Mouse (Mus musculus): ENCODE results near the gene Spcs3. TPM values are rescaled to one million over a fixed set of nuclear protein-coding genes. Genes with fewer than 3 reads are reported as not detected.
"Not testable (repeated sequence)": the region's sequence is repeated elsewhere in the genome, so short reads cannot be mapped to it uniquely, and the experiment has no call there.

The Spcs3 gene
- total RNA-seq (2021): 10 to 100 TPM; 48.2 to 49.6 TPM

DNA sequence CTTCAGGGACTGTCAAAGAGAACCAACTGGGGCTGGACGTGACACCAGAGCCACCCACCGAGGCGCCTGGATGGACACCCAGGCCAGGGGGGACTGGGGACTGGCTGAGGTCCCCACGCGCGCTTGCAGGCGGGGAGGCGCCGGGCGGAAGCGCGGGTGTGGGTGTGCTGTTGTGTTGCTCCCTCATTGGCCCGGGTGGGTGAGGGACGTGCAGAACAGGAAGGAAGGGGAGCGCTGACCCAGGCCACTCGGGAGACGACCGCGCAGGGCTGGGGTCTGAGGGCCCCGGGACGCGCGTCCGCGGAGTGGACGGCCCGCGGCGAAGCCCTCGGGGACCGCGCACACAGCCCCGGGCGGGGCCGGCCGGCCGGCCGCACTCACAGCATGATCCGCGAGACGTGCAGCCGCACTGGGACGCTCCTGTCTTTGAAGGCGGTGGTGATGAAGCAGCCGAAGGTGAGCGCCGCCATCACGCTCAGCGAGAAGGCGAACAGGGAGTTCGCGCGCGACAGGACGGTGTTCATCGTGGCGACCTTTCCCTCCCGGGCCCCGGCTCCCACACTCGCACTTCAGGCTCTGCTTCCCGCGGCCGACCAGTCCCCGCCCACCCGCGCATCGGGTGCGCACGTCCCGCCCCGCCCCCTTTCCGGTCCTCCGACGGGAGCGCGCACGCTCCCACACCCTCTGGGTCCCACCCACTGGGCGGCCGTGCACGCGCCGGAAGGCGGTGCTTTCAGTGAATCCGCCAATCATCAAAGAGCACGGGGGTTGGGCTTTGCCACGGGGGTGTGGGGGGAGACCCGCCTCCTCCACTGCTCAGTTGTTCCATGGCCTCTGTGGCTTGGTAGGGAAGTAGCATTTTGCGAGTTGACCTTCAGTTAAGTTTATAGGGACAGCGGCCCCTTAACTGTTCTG, at the start of gene Spcs3, which contains the start of gene Asb5:
Gene Spcs3 (minus strand): TSS at position 617 of the 915 bp plus-strand sequence.
Gene Asb5 (plus strand): TSS at position 199 of the 915 bp plus-strand sequence.
- DNase-seq: peak; percentile 94 to 95

DNA sequence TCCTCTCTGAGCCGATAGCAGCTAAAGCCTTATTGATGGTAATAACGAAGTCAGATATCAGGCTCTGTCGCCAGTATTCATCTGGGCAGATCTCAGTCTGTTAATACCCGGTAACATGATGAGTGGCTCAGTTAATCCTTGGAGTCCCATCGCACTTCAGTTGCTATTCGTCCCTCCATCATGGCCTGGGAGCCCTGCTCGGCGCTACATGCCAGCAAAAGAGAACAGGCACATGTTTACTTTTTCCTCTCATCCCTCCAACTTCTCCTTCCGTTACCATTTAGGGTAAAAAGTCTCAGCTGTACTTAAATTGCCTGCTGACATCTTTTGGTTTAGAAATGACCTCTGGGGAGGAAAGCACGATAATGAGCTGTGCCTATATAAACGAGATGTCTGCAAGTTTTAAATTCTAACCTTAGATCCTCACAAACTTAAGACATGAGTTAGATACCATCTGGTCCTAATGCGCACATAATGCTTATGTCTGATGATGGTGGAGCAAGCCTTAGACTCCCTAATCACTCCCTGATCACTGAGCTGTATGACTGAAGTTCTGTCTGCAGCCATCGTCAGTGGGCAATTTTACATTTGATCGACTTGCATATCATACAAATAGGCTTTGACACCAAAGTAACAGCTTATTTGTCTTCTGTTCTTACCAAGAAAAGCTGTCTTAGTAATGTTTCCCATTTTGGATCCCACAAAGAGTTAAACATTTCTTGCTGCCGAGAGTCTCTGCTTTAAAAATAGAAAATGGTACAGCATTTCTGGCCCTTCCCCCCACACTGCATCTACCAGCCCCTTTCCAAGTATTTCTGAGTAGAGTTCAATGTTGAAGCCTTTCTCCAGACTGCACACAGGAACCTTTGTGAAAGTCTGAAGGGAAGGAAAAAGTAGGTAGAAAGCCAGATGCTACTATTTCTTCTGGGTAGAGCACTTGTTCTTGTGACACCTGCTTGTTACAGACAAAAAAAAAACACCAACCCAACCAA, 41.1 kb upstream of the Spcs3 start:
- DNase-seq: no peak

DNA sequence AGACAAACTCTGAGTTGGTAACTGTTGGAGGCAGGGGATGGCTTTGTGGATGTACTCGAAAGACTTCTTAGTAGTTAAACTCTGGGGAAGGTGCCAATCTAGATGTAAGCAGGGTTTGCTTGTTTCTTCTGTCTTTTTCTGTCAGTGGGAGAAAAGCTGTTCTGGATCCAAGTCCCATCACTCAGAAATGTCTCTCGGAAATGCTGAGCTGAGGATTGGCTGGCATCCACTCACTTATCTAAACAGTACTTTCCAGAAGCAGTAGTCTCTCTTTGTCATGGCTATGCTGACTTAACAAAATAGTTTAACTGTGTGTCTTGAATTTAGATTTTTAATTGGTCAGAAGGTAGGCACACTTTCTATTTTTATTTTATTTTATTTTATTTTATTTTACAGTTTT, 37.4 kb upstream of the Spcs3 start:
- no peak for DNase-seq

DNA sequence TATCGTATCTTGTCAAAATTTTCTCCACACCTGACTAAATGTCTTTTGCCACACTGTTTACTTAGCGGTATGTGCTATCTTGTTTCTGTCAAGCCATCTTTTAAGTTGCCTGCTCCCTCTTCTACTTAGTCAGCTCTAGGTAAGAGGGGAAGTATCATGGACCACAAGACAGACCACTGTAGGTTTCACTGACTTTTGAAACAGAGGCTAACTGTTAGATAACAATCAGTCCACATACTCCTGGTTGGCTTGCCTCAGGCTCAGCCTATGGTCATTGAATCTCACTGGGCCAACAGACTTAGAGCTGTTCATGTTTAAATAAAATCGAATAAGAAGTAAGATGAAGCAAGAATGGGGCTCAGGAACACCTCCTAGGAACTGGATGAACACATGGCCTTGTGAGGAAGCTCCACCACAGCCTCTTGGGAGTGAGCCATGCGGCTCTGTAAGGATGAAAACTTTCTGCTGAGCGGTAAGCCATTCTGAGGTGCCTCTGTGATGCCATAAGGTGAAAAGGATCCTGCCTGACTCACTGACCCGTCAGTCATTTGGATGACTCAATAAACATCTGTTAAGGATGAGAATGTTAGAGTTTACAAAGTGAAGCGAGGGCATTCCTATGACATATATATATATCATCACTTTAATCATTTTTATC, 35.9 kb upstream of the Spcs3 start:
- DNase-seq: no peak

DNA sequence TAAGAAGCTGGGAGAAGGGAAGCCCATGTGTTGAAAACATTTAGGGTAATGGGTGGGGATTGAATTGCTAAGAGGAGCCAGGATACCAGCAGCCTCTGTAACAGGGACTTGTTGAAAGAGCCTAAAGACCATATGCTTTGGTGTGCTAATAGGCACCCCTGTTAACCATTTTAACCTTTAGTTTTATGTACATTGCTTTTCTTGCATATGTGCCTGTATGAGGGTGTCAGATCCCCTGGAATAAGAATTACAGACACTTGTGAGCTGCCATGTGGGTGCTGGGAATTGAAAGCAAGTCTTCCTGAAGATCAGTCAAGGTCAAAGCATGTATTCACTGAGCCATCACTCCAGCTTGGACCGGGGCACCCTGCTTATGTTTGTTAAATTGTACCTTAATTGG, 35.4 kb upstream of the Spcs3 start:
- no peak for DNase-seq

DNA sequence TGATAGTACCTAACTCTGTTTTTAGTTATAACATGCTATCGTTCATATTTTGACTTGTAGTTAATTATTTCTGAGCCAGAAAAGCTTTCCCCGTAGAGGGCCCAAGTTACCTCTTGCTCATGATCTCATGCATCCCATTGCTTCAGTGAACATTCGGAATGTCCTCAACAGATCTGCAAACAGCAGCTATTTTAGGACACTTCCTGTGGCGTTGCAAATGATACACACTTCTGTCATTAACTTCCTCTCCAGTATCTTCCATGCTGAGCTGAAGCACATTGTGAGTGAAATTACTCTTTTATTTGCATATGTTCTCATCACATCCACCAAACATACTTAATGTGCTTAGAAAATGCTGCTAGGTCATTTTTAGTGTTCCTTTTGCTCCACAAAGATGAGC, 32.3 kb upstream of the Spcs3 start:
- DNase-seq: no peak

DNA sequence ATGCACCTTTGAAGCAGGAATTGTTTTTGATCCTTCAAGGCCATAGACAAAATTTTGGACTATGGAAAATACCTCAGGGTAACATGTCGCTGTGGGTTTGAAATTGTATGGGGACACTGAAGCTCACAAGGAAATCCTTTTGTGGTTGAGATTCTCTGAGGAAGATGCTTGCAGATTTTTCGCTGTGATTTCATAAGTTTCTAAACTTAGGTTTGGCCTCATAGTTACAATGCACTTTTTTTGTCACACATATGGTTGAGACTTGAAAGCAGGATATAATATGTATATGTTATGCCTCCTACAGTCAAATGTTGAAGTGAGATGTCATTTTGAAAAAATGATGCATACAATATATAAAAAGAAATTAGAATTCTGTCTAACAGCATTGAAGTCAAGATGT, 25.1 kb upstream of the Spcs3 start:
- no peak for DNase-seq

DNA sequence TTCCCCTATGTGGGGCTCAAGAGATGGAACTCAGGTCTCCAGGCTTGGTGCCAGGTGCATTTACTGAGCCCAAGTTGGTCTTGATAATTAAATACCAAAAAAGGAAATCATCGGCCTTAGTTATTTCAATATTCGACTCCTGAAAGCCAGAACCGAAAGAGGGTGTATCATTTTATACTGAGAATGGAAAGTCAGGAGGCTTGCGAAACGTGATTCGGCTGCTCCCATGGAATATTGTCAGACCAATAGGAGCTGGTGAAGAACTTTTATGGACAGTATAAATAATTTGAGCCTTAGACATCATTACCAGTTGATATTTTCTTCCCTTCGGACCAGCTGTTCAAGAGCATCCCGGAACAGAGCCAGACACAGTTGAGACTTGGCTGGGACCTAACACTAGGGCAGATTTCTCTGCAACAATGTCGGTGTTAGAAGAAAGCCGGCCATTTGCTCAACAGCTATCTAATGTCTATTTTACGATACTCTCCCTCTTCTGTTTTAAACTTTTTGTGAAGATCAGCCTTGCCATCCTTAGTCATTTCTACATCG, 20.3 kb upstream of the Spcs3 start:
- DNase-seq: no peak

DNA sequence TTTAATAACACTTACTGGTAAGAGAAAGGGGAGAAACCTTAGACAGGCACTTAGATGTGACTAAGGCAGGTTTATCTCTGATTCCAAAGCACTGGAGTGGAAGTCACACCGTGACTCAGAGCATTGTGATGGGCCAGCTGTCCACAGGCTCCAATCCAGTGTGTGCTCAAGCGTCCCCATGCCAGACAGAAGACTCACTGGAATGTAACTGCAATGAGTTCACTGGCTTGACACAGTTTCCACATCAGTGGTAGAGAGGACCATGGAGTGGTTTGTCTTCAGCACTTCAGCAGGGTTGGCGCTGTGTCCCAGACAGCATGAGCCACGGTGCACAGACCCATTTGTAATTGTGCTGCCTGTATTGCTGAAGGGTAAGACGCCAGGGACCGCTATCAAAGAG, 18.6 kb upstream of the Spcs3 start:
- no peak for DNase-seq

DNA sequence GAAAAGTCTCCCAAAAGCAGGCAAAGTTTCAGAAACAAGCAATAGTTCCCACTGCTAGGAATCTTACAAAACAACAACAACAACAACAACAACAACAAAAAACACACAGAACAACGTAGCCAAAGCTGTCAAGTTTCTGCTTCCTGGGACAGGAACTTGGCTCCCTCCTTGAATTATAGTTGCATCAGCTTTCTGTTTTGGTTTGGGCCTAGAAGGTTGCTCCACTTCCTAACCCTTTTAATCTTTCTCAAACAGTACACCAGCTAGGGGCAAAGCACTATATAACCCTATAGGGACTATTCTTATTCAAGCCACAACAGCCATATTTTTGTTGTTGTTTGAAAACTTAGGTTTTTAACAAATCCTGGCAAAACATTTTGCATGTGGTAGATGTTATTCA, 11.5 kb upstream of the Spcs3 start:
- no peak for DNase-seq

DNA sequence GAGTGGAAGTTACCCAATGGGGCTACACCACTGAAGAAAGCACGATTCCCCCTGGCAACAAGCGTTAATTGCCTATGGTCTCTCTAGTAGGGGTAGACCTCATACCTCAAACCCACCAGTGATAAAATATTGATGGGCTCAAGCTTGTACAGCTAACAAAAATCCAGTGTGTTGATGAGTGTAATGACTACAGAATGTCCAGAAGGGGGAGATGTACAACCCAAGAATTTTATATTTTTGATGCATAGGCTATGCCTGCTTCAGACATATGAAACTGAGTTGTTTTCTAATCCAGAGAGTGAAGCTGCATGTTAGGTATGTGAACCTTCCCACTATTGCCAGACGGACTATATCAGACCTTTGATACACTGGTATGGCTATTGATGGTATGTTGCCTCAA, 7.5 kb upstream of the Spcs3 start:
- no peak for DNase-seq

DNA sequence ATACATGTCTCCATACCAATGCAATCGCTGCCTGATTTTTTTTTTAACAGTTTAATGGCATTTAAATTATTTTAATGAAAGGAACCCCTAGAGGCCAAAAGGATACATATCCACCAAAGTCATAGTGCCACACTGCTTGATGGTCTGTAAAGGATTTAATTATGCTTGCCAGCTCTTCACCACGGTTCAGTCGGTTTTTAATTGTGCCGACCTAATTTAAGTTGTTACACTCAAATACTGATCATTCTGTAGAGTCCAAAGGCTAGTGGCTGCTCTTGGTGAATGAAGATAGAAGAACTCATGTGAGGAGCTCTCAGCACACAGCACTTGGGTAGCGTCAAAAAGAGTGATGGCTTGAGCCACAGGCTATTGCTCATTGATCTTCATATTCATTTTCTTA, 5.4 kb upstream of the Spcs3 start:
- no peak for DNase-seq

DNA sequence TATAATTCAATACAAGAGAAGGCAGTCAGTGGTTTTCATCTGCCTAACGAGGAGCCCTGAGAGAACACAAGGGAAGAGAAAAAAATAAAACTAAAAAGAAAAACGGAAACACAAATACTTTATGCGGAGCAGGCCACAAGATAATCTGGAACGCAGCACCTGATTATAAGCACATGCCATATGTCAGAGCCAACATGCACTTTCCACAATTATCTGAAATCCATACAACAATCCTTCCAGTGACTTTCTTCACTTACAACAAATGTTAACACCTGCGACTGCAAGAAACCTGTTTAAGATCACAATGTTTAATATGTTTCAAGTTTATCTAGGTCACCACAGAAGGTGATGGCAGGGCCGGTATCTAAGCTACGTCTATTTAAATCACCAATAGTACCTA, 1.2 kb downstream of the Spcs3 start:
- DNase-seq: no peak

DNA sequence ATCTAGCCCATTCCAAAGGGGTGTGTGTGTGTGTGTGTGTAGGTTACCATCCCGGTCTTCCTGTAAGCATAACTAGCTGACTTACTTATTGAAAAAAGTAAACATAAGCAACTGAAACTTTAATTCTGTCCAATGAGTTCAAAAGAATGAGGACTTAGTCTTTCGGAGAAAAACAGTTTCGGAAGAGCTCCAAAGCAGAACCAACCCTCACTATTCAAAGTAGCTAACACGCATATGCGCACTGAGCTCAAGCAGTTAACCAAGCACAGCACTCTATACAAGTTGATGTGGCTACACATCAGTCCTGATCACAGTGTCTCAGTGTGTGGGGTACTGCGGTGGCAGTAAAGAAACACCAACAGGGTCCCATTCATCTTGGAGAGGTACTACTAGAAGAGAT, 3.1 kb downstream of the Spcs3 start:
- no peak for DNase-seq

DNA sequence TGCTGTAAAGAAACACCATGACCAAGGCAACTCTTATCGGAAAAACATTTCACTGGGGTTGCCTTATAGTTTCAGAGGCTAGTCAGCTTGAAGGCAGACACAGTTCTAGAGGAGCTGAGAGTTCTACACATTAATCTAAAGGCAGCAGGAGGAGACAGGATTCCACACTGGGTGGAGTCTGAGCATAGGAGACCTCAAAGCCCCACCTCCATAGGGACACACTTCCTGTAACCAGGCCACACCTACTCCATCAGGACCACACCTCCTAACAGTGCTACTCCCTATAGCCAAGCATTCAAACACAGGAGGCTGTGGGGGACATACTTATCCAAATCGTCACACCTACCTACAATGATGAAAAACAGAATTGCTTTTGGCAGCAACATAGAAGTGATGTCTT, 4.2 kb downstream of the Spcs3 start:
- no peak for DNase-seq

DNA sequence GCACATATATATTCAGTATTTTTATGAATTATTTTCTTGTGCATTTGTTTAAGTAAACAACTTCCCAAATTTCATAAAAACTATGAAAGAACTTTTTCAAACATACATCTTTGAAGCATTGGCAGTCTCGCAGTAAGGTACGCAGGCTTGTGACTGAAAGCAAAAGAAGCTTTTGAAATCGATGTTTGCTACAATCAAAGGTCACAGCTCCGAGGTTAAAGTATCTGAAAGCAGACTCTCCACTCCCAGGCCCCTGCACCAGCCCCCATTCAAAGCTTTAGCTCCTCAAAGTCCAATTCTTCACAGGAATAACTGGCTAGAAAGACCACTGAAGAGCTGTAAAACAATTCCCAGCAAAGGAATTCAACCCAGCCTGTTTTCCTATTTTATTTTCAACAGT, 9.3 kb downstream of the Spcs3 start:
- no peak for DNase-seq

DNA sequence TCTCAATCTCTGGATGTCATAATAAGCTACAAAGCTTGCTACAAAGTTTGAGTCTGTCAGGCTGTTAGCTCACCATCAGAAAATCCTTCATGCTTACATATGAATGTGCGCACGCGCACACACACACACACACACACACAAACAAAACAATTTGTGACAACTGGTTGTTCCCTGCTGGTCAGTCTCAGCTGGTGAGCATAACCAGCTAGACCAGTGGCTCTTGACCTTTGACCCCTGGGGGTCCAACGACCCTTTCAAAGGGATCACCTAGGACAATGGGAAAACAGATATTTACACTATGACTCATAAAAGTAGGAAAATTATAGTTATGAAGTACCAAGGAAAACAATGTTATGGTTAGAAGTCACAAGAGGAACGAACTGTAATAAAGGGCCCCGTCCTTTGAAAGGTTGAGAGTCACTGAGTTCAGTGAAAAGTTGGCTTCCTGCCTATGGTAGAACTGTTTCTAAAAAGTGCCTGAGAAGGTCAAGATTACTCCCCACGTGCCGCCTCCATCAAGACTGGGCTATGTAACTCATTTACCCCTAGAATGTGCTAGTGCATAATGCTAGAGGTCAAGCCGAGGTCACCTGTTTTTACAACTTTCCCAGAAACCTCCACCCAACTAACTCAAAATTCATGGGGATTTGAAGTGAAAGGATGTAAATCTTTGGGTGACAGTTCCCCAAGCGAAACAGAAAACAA, 10.9 kb downstream of the Spcs3 start:
- DNase-seq: no peak

DNA sequence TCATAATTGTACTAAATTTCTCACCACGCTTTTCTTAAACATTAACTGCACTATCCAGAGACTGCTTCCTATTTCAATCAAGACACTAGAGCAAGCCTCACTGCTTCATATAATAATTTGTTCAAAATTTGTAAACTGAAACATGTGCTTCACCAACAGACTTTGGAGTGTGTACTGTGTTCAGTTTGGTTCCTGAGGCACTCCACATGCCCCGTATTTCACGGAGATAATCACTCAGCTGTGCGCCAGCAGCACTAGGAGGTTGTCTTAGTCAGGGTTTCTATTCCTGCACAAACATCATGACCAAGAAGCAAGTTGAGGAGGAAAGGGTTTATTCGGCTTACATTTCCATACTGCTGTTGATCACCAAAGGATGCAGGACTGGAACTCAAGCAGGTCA, 17.6 kb downstream of the Spcs3 start:
- DNase-seq: not testable (repeated sequence)

DNA sequence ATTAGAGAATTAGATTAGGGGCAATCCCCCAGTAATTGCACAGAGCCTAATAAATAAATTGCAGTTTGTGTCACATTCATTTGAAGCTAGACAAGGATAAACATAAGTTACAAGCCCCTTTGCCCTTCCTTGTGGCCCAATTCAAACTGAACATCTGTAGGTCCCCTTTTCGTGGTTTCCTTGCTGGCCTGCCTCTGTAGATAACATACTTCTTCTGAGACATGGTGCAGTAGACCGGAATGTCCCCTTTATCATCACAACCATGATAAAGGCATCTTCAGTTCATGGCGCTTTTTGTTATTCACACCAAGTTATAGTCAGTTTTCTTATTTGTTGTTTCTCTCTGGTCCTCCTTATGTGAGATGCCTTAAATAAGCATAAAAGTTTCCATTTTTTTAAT, 18.0 kb downstream of the Spcs3 start:
- DNase-seq: no peak

DNA sequence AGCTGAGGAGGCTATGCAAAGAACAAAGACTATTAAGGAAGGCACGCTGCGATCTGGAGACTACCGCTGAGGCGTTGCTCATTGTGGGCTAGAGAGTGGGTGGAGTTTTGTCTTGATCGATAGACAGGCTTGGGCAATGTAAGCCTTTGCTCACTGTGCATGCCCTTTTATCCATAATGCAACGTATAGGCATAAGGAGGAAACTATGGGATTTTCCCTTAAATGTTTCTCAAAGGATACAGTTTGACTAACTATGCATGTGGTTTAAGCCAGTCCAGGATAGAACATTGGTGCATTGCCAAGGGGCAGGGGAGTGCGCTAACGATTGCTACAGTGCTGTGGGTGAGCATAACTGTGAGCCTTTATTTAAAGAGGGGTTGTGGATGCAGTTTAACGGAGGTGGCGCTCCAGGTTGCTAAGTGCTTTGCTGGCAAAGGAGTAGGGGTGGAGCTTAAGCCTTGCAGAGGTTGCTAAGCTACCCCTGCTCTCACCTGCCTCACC, 20.5 kb downstream of the Spcs3 start:
- peak; percentile 26 to 37 for DNase-seq

DNA sequence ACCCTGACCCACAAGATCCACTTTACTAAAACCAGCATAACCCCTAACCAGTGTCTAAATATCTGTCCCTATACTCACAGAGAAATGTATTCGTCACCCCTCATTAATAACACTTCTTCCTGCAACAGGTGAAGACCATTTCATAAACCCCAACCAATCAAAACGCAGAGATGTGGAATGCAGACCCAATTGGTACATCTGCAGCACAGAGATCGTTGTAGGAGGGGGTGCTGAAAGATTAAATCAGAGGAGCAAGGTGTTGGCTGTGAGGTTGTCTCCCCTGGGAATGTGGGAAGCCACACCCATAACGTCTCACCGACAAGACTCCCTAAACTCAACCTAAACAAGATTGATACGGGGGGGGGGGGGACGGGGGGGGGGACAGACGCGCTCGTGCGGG, 21.0 kb downstream of the Spcs3 start:
- no peak for DNase-seq

DNA sequence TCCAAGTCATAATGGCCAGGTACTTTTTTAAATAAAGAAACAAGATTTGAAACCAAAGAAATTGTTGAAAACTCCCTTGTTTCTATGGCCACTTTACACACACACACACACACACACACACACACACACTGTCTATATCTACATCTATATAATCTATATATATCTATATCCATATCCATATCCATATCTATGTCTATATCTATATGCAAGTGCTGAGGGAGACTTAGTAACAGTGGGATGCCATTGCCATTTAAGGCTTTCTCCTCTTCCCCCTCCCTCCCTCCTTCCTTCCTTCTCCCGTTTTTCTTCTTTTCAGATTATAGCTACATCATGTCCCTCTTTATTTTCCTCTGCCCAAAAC, 21.7 kb downstream of the Spcs3 start:
- no peak for DNase-seq
